Mouse (Mus musculus) ES-E14 (cell line): ENCODE data around the gene Mterf4.

Experiments
- CHD2 ChIP-seq: IDR thresholded peaks from 2 replicates; pipeline ENCODE4 v1.6.1; 2014; ENCODE audit warnings: mild to moderate bottlenecking, low read depth, low read length, inconsistent platforms
- HCFC1 ChIP-seq: IDR thresholded peaks from 2 replicates; pipeline ENCODE4 v1.6.1; 2012; ENCODE audit warnings: low read length, inconsistent platforms, borderline replicate concordance; ENCODE audit not compliant: insufficient read depth
- MAFK ChIP-seq: IDR thresholded peaks from 2 replicates; pipeline ENCODE4 v1.6.1; 2014; ENCODE audit warnings: mild to moderate bottlenecking, low read depth, low read length, inconsistent platforms; ENCODE audit not compliant: insufficient read depth

DNA sequence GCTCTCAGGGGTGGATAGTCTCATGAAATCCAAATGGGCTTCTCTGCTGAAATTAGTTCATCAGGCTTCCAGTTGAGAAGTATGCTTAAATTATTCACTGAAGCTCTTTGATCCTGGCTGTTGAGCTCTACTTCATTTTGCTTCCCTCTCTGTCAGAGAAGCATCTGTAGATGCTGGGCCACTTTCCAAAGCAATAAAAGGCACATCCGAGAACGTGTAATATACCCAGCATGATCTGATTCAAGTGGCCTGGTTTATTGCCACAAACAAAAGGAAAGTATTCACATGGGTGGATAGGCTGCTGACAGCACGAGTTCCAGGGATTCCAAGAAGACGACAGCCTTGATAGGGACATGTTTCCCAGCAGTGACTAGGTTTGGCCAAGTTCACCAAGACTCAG, 44.0 kb upstream of the Mterf4 start:
- TF ChIP-seq CHD2 (no peak), MAFK (no peak), HCFC1 (no peak)
